Mouse (Mus musculus) limb, embryonic 15.5 days (tissue): ENCODE results near the gene Pih1d1. TPM values are rescaled to one million over a fixed set of nuclear protein-coding genes. Genes with fewer than 3 reads are reported as not detected.

Source experiments
- ATAC-seq: fragments of 200-750 bp; cut with Nextera tagmentation; 2 replicates; pipeline ENCODE4 v1.8.0; 2017; ENCODE audit warnings: low read depth, moderate TSS enrichment; ENCODE audit not compliant: insufficient number of reproducible peaks, low FRiP score, low TSS enrichment
- H3K27ac ChIP-seq: fragments of 300-500 bp; sonication (generic); 2 replicates; pipeline ENCODE4 v1.5.1; 2015; ENCODE audit warnings: moderate library complexity, mild to moderate bottlenecking, inconsistent platforms
- H3K27me3 ChIP-seq: fragments of 300-500 bp; sonication (generic); 2 replicates; pipeline ENCODE4 v1.6.1; 2015; ENCODE audit warnings: inconsistent platforms
- H3K36me3 ChIP-seq: fragments of 300-500 bp; sonication (generic); 2 replicates; pipeline ENCODE4 v1.6.1; 2015; ENCODE audit warnings: inconsistent platforms
- H3K4me1 ChIP-seq: fragments of 300-500 bp; sonication (generic); 2 replicates; pipeline ENCODE4 v1.6.1; 2015; ENCODE audit warnings: inconsistent platforms
- H3K4me2 ChIP-seq: fragments of 300-500 bp; sonication (generic); 2 replicates; pipeline ENCODE4 v1.6.1; 2015; ENCODE audit warnings: mild to moderate bottlenecking, inconsistent platforms
- H3K4me3 ChIP-seq: fragments of 300-500 bp; sonication (generic); 2 replicates; pipeline ENCODE4 v1.5.1; 2015; ENCODE audit warnings: mild to moderate bottlenecking, inconsistent platforms
- H3K9ac ChIP-seq: fragments of 300-500 bp; sonication (generic); 2 replicates; pipeline ENCODE4 v1.6.1; 2015; ENCODE audit warnings: inconsistent platforms
- H3K9me3 ChIP-seq: fragments of 300-500 bp; sonication (generic); 2 replicates; pipeline ENCODE4 v1.6.1; 2016; ENCODE audit warnings: inconsistent platforms
- WGBS: fragments of 180-500 bp; shearing (Covaris S2); methylation state at CpG from one replicate; pipeline ENCODE4 v1.1.7; 2015; 5-methylcytosine and 5-hydroxymethylcytosine counted together
- polyA plus RNA-seq: library from polyadenylated mRNA; unstranded; fragments of >200 nt; fragmentation: Nextera tagmentation; extraction: Ambion mirVana; gene quantifications from 2 replicates; pipeline ENCODE4 v1.2.1, GENCODE M21; 2015

The Pih1d1 gene
- polyA plus RNA-seq, 1 experiment from 2014 or later, result 76.3 TPM

DNA sequence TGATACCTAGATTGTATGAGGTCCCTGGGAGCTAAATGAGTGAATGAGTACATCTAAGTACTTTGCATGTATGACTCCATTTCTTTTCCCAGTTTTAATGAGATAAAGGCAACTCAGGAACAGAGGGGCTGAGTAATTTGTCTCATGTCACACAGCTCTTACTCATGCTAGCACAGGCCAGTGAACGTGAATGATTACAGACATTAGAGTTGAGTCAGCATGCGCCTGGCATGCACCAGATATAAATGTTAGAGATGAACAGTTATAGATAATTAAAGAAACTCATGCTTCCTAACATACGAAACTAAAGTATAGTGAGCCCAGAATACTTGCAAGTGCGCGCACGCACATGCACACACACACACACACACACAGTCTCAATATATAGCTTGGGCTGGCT lies 36.1 kb downstream of the Pih1d1 start:
- Histone ChIP-seq H3K4me1 (peaks cover 10% of the 10 kb centered on the region), H3K27ac (no peak overlapping the region), H3K27me3 (peaks cover 30% of the 10 kb centered on the region), H3K4me2 (no peak overlapping the region), H3K36me3 (no peaks in the 10 kb centered on the region), H3K9me3 (no peaks in the 10 kb centered on the region), H3K4me3 (no peak overlapping the region), H3K9ac (no peak overlapping the region)
- WGBS, result 86% methylated on average over 6 of the region's 6 CpGs
- no peak for ATAC-seq

DNA sequence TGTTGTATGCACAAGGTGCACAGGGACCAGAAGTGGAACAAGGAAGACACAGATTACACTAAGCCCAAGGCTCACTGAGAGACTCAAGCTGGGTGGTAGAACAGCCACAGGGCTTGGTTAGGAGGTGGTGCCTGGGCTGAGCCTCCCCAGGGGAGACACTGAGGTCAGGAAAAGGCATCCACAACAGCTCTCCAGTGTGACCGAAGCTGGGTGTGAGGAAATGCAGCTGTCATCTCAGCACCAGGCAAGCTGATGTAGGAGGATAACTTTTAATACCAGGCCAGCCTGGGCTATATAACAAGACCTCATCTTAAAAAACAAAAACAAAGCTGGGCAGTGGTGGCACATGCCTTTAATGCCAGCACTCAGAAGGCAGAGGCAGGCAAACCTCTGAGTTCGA lies 37.1 kb downstream of the Pih1d1 start:
- Histone ChIP-seq H3K9me3 (no peaks in the 10 kb centered on the region), H3K4me3 (no peak overlapping the region), H3K27me3 (peaks cover 21% of the 10 kb centered on the region), H3K4me2 (no peak overlapping the region), H3K27ac (no peak overlapping the region), H3K9ac (no peak overlapping the region), H3K4me1 (peaks cover 10% of the 10 kb centered on the region), H3K36me3 (no peaks in the 10 kb centered on the region)
- ATAC-seq, result no peak
- WGBS, result 68% methylated on average over 2 of the region's 2 CpGs

DNA sequence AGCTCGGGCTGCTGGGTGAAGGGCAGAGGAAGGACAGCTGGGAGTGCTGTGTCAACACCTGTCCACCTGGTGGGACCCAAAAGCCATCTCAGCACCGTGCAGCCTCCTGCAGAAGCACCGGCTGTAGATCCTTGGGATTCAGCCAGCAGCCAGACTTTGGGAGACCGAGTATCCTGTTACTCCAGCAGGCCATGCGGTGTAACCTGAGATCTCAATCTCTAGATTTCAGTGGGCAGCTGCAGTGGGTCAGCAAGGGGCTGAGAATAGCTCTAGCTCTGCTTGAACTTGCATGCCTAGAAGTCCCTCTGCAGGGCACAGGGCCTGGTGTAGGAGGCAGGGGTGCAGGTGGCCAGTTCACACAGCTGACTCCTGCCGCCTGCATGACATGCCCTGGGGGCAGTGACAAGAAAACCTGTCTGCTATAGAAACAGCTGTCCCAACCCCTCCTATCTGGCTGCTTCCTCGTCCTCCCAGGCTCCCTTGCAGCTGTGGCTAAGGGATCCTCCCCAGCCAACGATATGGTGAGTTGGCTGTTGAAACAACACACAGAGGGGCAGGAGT lies 37.8 kb downstream of the Pih1d1 start:
- no peak overlapping the region for H3K9ac ChIP-seq
- peaks cover 10% of the 10 kb centered on the region for H3K4me1 ChIP-seq
- H3K27me3 ChIP-seq, result peaks cover 20% of the 10 kb centered on the region
- H3K4me2 ChIP-seq, result no peak overlapping the region
- H3K4me3 ChIP-seq, result no peak overlapping the region
- H3K9me3 ChIP-seq, result no peaks in the 10 kb centered on the region
- WGBS, result 4% methylated on average over 8 of the region's 8 CpGs
- H3K36me3 ChIP-seq, result no peaks in the 10 kb centered on the region
- ATAC-seq, result peak; percentile 73
- H3K27ac ChIP-seq, result peak overlapping the region; percentile 47; the same call in 1 of the 2 replicates

DNA sequence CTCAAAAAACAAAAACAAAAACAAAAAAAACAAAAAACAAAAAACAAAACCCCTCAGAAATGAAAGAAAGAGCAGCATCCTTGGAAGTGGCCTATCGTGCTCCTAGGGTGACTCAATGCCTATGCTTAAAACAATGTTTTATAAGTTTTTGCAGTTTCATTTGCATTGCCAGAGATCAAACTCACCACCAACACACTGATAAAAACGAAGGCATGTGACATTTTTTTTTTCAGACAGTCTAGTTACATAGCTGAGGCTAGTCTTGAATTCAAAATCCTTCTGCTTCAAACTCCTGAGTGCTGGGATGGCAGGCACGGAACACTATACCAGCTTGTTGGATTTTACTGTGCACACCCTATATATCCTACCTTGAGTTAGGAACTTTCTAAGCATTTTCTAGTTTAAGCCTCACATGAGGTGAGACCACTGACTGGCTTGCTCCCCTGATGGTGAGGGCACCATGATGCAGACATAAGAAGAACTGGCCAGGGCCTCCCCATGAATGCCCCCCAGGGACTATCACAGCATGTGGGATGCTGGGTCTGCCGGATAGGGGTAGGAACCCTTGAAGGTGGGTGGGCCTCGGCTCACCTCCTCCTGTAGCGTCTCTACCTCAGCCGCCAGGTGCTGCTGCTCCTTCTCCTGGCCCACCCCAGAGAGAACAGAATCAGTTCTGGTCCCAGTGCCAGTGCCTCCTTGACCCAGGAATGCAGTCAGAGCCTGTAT lies 38.6 kb downstream of the Pih1d1 start:
- H3K9me3 ChIP-seq, result no peaks in the 10 kb centered on the region
- WGBS, result 79% methylated on average over 7 of the region's 7 CpGs
- peaks cover 10% of the 10 kb centered on the region for H3K4me1 ChIP-seq
- H3K27me3 ChIP-seq, result peaks cover 19% of the 10 kb centered on the region
- H3K27ac ChIP-seq, result no peak overlapping the region
- no peak overlapping the region for H3K4me3 ChIP-seq
- H3K9ac ChIP-seq, result no peak overlapping the region
- no peak for ATAC-seq
- H3K36me3 ChIP-seq, result no peaks in the 10 kb centered on the region
- no peak overlapping the region for H3K4me2 ChIP-seq

DNA sequence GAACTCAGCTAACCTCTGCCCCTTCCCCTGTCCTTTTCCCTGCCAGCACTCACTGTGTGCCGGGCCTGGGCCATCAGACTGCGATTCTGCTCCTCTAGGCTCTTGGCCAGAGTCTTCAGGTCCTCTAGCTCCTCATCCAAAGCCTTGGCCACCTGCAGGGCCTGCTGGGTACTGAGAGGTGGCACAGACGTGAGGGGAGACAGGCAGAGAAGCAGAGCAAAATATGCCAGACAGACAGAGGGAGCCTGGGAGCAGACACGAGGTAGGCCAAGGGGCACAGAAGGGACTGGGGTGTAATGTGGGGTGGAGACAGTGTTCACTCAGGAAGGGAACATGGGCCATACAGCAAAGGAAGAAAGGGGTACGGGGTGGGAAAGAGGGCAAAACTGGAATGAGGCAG lies 39.3 kb downstream of the Pih1d1 start:
- no peak overlapping the region for H3K27ac ChIP-seq

DNA sequence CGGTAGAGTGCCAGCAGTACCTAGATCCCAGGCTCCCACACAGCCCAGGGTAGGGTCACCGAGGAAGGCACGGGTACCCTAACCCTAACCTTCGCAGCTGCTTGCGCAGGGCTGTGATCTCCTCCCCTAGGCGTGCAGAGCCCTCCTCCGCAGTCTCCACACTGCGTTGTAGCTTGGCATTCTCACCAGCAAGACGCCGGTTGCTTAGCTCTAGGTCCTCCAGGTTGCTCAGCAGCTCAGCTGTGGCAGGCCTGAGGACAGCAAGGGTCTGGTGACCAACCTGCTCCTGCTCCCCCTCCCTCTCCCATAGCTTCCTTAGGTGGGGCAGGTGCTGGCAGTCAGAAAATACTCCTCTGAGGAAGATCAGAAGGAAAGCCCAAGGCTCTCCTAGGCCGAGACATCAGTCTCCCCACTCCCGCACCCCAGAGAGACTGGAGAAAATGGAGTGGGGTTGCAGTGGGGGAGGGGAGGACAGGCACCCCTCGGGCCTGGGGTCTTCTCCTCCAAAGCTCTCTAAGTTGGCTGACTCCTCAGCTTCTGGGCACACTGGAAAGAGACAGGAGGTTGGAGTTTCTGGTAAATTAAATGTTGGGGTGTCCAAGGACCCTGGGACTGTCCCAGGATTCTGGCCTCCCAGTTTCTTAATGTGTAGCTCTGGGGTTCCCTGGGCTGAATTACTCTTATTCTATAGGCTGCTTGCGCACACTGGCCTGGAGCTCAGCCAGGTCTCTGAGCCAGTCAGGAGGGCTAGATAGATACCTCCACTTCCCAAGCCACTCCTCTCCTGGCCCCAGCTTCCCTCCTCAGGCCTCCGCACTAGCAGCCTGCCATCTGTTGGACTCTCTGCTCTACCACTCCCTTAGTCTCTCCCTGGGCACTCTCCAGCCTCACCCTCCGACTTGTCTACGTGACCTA lies 40.0 kb downstream of the Pih1d1 start:
- H3K9me3 ChIP-seq, result no peaks in the 10 kb centered on the region
- ATAC-seq, result no peak
- no peak overlapping the region for H3K27ac ChIP-seq
- H3K9ac ChIP-seq, result no peak overlapping the region
- 65% methylated on average over 17 of the region's 17 CpGs for WGBS
- H3K4me1 ChIP-seq, result peaks cover 10% of the 10 kb centered on the region
- no peak overlapping the region for H3K4me3 ChIP-seq
- no peaks in the 10 kb centered on the region for H3K36me3 ChIP-seq
- peaks cover 15% of the 10 kb centered on the region for H3K27me3 ChIP-seq
- H3K4me2 ChIP-seq, result no peak overlapping the region

More for the DNA sequence above, 39.3 kb downstream of the Pih1d1 start:
- Histone ChIP-seq H3K27me3 (peaks cover 15% of the 10 kb centered on the region), H3K9ac (no peak overlapping the region), H3K4me1 (peaks cover 10% of the 10 kb centered on the region), H3K36me3 (no peaks in the 10 kb centered on the region), H3K4me3 (no peak overlapping the region), H3K9me3 (no peaks in the 10 kb centered on the region), H3K4me2 (no peak overlapping the region)
- no peak for ATAC-seq
- WGBS, result 51% methylated on average over 5 of the region's 5 CpGs

- no peak overlapping the region for H3K9ac ChIP-seq
- no peak overlapping the region for H3K27ac ChIP-seq
- 52% methylated on average over 13 of the region's 13 CpGs for WGBS
- H3K4me1 ChIP-seq, result peaks cover 10% of the 10 kb centered on the region
- no peaks in the 10 kb centered on the region for H3K9me3 ChIP-seq
- no peak overlapping the region for H3K4me3 ChIP-seq
- no peaks in the 10 kb centered on the region for H3K36me3 ChIP-seq
- no peak overlapping the region for H3K4me2 ChIP-seq
- H3K27me3 ChIP-seq, result peaks cover 7% of the 10 kb centered on the region; the same call in 1 of the 2 replicates
- no peak for ATAC-seq
Observed at GRCm38 (mm10) chr7:45195341-45196175, 41.5 kb downstream of the Pih1d1 start.

- no peak overlapping the region for H3K4me2 ChIP-seq
- 85% methylated on average over 4 of the region's 4 CpGs for WGBS
- H3K27ac ChIP-seq, result no peak overlapping the region
- H3K9me3 ChIP-seq, result no peaks in the 10 kb centered on the region
- no peak overlapping the region for H3K9ac ChIP-seq
- H3K4me3 ChIP-seq, result no peak overlapping the region
- peaks cover 10% of the 10 kb centered on the region for H3K4me1 ChIP-seq
- peaks cover 7% of the 10 kb centered on the region; the same call in 1 of the 2 replicates for H3K27me3 ChIP-seq
- H3K36me3 ChIP-seq, result no peaks in the 10 kb centered on the region
- no peak for ATAC-seq
Observed at GRCm38 (mm10) chr7:45196176-45196535, 42.1 kb downstream of the Pih1d1 start.

DNA sequence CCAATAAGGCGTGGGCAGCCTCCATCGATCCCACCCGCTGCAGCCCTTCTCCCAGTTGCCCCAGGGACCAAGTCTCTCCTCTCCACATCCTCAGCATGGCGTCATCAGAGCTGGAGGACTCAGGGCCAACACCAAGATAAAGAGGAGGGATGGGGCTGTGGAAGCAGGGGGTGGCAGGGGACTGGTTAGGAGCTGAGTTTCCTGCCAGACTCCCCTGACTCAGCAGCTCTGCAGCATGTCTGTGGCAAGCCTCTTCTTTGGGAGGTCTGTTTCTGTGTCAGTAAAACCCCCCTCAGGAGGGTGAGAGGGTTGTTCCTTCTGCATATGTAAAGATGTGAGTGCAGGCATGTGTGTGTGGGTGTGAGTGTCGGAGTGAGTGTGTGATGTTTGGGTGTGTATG lies 42.9 kb downstream of the Pih1d1 start:
- no peak overlapping the region for H3K4me2 ChIP-seq
- no peak for ATAC-seq
- peaks cover 7% of the 10 kb centered on the region; the same call in 1 of the 2 replicates for H3K27me3 ChIP-seq
- H3K4me3 ChIP-seq, result no peak overlapping the region
- H3K36me3 ChIP-seq, result no peaks in the 10 kb centered on the region
- H3K9me3 ChIP-seq, result no peaks in the 10 kb centered on the region
- H3K9ac ChIP-seq, result no peak overlapping the region
- no peak overlapping the region for H3K27ac ChIP-seq
- peaks cover 6% of the 10 kb centered on the region for H3K4me1 ChIP-seq
- WGBS, result 60% methylated on average over 5 of the region's 5 CpGs

GRCm38 (mm10) chr7:45198435-45198834 lies 44.3 kb downstream of the Pih1d1 start:
- Histone ChIP-seq H3K9me3 (no peaks in the 10 kb centered on the region), H3K4me3 (no peak overlapping the region), H3K36me3 (no peaks in the 10 kb centered on the region), H3K27ac (no peak overlapping the region), H3K27me3 (peaks cover 7% of the 10 kb centered on the region; the same call in 1 of the 2 replicates), H3K4me2 (no peak overlapping the region), H3K4me1 (peaks cover 3% of the 10 kb centered on the region; the same call in 1 of the 2 replicates), H3K9ac (no peak overlapping the region)
- ATAC-seq, result no peak
- WGBS, result 13% methylated on average over 5 of the region's 5 CpGs

DNA sequence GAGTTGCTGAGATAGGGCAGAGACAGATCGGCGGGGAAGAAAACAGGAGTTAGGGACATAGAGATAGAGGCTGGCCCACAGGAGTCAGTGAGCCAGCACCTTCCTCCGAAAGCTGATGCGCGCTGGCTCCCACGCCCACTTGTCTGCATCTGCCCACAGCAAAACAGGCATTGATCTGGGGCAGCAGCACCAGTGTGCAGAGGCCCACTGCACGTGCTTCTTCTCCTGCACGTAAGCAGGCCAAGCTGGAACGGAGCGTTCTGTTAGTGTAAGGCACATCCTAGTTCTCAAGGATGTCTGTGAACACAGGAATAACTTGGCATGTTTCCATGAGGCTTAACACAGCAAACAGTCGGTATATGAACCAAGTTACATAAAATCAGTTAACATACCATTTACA lies 44.9 kb downstream of the Pih1d1 start:
- no peaks in the 10 kb centered on the region for H3K36me3 ChIP-seq
- H3K27me3 ChIP-seq, result peaks cover 7% of the 10 kb centered on the region; the same call in 1 of the 2 replicates
- 79% methylated on average over 11 of the region's 11 CpGs for WGBS
- H3K4me3 ChIP-seq, result no peak overlapping the region
- no peak overlapping the region for H3K27ac ChIP-seq
- H3K9me3 ChIP-seq, result no peaks in the 10 kb centered on the region
- H3K4me1 ChIP-seq, result peaks cover 3% of the 10 kb centered on the region; the same call in 1 of the 2 replicates
- no peak for ATAC-seq
- H3K9ac ChIP-seq, result no peak overlapping the region
- no peak overlapping the region for H3K4me2 ChIP-seq
